ENCODE assay signal across 8 mouse cellular contexts in genomic region chr1:37300650-37301049, GRCm38 (mm10). TPM values are rescaled to one million over a fixed set of nuclear protein-coding genes. Genes with fewer than 3 reads are reported as not detected.
DNase-seq lines count a peak whose midpoint lies in the region; ATAC-seq and TF ChIP-seq lines count a peak whose summit lies in the region.

No protein-coding gene starts in this region.

- no peaks in the 10 kb centered on the region; the same call in 1 of the 2 replicates for H3K79me2 ChIP-seq in heart, adult 2 months (replicated peaks; ENCODE audit: control insufficient read depth, insufficient read depth, low read length)
- no peaks in the 10 kb centered on the region; the same call in 1 of the 2 replicates for H3K79me2 ChIP-seq in MEL (ENCODE audit: control insufficient read depth, insufficient read depth, low read length, poor library complexity)

- peak overlapping the region; percentile 83 for H3K27ac ChIP-seq in heart, adult 2 months
- no peak overlapping the region for H3K27ac ChIP-seq in MEL (ENCODE audit: control insufficient read depth, low read depth, low read length)
- H3K27ac ChIP-seq in liver, embryonic 15.5 days (replicated peaks), result no peak overlapping the region

- H3K9me3 ChIP-seq in MEL (replicated peaks; ENCODE audit: insufficient read depth, low read length), result no peaks in the 10 kb centered on the region
- H3K9me3 ChIP-seq in liver, embryonic 15.5 days (replicated peaks), result no peaks in the 10 kb centered on the region

- intact Hi-C loops in heart, adult 2 months (cut with DNase I), result no loop called here

- WGBS in heart, adult 2 months, result 68% methylated on average over 5 of the region's 5 CpGs
- WGBS in liver, embryonic 15.5 days (ENCODE audit: insufficient replicate concordance), result 29% methylated on average over 5 of the region's 5 CpGs

- peak overlapping the region; percentile 88 for H3K9ac ChIP-seq in heart, adult 2 months (ENCODE audit: low read depth, low read length)
- no peak overlapping the region; the same call in 1 of the 2 replicates for H3K9ac ChIP-seq in MEL (ENCODE audit: control insufficient read depth, low read depth, low read length, poor library complexity, severe bottlenecking)
- 0 out of 2 replicates have a peak overlapping the region, but pooled peaks have one; percentile 60 for H3K9ac ChIP-seq in liver, embryonic 15.5 days

- TF ChIP-seq EP300 in heart, adult 2 months (IDR thresholded peaks at IDR 0.05; ENCODE audit: insufficient read depth, low read depth, low read length), result no peak
- TF ChIP-seq EP300 in MEL (IDR thresholded peaks at IDR 0.05; ENCODE audit: low read depth in 1 of 2, low read length in 2 of 2), result no peak

- ATAC-seq in liver, embryonic 15.5 days (ENCODE audit: insufficient read depth), result no peak

- no peak for DNase-seq in heart, adult 2 months
- no peak for DNase-seq in heart, adult 9 months (ENCODE audit: low spot score in 2 of 2)
- peak; percentile 40 for DNase-seq in MEL (ENCODE audit: low read depth, low spot score)
- DNase-seq in gonadal fat pad, adult 2 months (ENCODE audit: low read depth), result peak; percentile 17
- peak; percentile 24 to 26 for DNase-seq in natural killer cell, adult 2 months (ENCODE audit: low spot score in 2 of 2)
- no peak for DNase-seq in frontal cortex, postnatal 14 days (ENCODE audit: low spot score in 2 of 2)
- DNase-seq in gastrocnemius, postnatal 25 days, result no peak

- no peak for TF ChIP-seq RAD21 in MEL (IDR thresholded peaks at IDR 0.05; ENCODE audit: low read depth, low read length)

- no peak for TF ChIP-seq POLR2A in heart, adult 2 months (IDR thresholded peaks at IDR 0.05; ENCODE audit: insufficient read depth, low read depth, low read length)
- TF ChIP-seq POLR2A in MEL (IDR thresholded peaks at IDR 0.05; ENCODE audit: control insufficient read depth in 1 of 2, insufficient read depth in 1 of 2, low read depth in 1 of 2, low read length in 2 of 2, poor library complexity in 1 of 2), result no peak

- H3K4me3 ChIP-seq in heart, adult 2 months, result peak overlapping the region; percentile 77
- peak overlapping the region; percentile 87 to 98 for H3K4me3 ChIP-seq in MEL (ENCODE audit: control insufficient read depth in 1 of 2, insufficient read depth in 1 of 2, low read depth in 2 of 2, low read length in 2 of 2)
- H3K4me3 ChIP-seq in liver, embryonic 15.5 days (replicated peaks), result peak overlapping the region; percentile 71

- no peaks in the 10 kb centered on the region for H3K36me3 ChIP-seq in heart, adult 2 months (ENCODE audit: control insufficient read depth, insufficient read depth, low read length)
- H3K36me3 ChIP-seq in MEL (ENCODE audit: control insufficient read depth in 1 of 2, insufficient read depth in 2 of 2, low read length in 2 of 2), result peaks cover 0 to 13% of the 10 kb centered on the region in 2 experiments; a peak in 2 of 4 replicates
- H3K36me3 ChIP-seq in liver, embryonic 15.5 days (replicated peaks), result no peaks in the 10 kb centered on the region

- H3K4me2 ChIP-seq in liver, embryonic 15.5 days, result peak overlapping the region; percentile 94

- TF ChIP-seq CTCF in heart, adult 2 months (IDR thresholded peaks at IDR 0.05), result no peak
- no peak for TF ChIP-seq CTCF in MEL (IDR thresholded peaks at IDR 0.05 in 2 of 3, conservative IDR thresholded peaks at IDR 0.05 in 1 of 3; ENCODE audit: control insufficient read depth in 1 of 3, insufficient read depth in 1 of 3, low read depth in 2 of 3, low read length in 3 of 3, poor library complexity in 1 of 3, severe bottlenecking in 1 of 3)

- H3K4me1 ChIP-seq in heart, adult 2 months (ENCODE audit: control insufficient read depth, insufficient read depth, low read length), result peaks cover 4% of the 10 kb centered on the region
- peaks cover 0 to 6% of the 10 kb centered on the region in 2 experiments; a peak in 1 of 4 replicates for H3K4me1 ChIP-seq in MEL (ENCODE audit: control insufficient read depth in 1 of 2, insufficient read depth in 2 of 2, low read length in 2 of 2)
- peaks cover 17% of the 10 kb centered on the region for H3K4me1 ChIP-seq in liver, embryonic 15.5 days (replicated peaks)

- H3K27me3 ChIP-seq in heart, adult 2 months (ENCODE audit: control insufficient read depth, insufficient read depth, low read length), result no peaks in the 10 kb centered on the region
- no peaks in the 10 kb centered on the region for H3K27me3 ChIP-seq in MEL (ENCODE audit: control insufficient read depth in 1 of 2, insufficient read depth in 2 of 2, low read length in 2 of 2)
- H3K27me3 ChIP-seq in liver, embryonic 15.5 days, result peaks cover 24% of the 10 kb centered on the region

TF ChIP-seq in MEL, 35 proteins besides CTCF, POLR2A, EP300 and RAD21:
- TF ChIP-seq POLR2AphosphoS5 (IDR thresholded peaks at IDR 0.05; ENCODE audit: borderline replicate concordance, low read depth, low read length) (no peak), MYB (IDR thresholded peaks at IDR 0.05; ENCODE audit: low read depth, low read length) (0 out of 2 replicates have a peak, but pooled peaks have one; percentile 15), SIN3A (IDR thresholded peaks at IDR 0.05; ENCODE audit: low read length) (peak; percentile 19; the same call in 1 of the 2 replicates), RCOR1 (IDR thresholded peaks at IDR 0.05; ENCODE audit: low read depth, low read length) (peak; percentile 75)
TF ChIP-seq in MEL: peak in this region for 3.

RNA-seq across cellular contexts. Expression of gene Inpp4a, which starts 1.0 kb away (rescaled TPM):
- total RNA-seq in heart, adult 2 months (2021), result 10 to 100 TPM; 18.9 to 19.2 TPM
- 10.3 and 14.3 TPM in 2 replicates for polyA plus RNA-seq in heart, adult 2 months (2012; rRNA removed)
- total RNA-seq in MEL (2012; rRNA removed), result 1.6 and 2.4 TPM in 2 replicates
- polyA plus RNA-seq in MEL (2012; ENCODE audit: insufficient read depth in 1 of 2, insufficient read length in 2 of 2, low read depth in 1 of 2, low replicate concordance in 2 of 2, missing spikeins in 1 of 2), result 1 to 10 TPM in 1 of 2 experiments, not detected in 1; 5.0 TPM
- polyA plus RNA-seq in gonadal fat pad, adult 2 months (2012; rRNA removed), result 10.6 and 14.2 TPM in 2 replicates
- polyA plus RNA-seq in liver, embryonic 15.5 days (2015; fragmentation: Nextera tagmentation; extraction: Ambion mirVana), result 4.4 and 5.0 TPM in 2 replicates
- total RNA-seq in gastrocnemius, postnatal 25 days (2021), result 10 to 100 TPM; 14.2 to 14.3 TPM

Comparison
In these comparisons a context has a peak if more than half of its experiments do, and no peak if none do; other contexts are left out.
1. DNase-seq: peak in MEL (single experiment), gonadal fat pad, adult 2 months (single experiment) and natural killer cell, adult 2 months (2 of 2); none in heart, adult 2 months (0 of 2), heart, adult 9 months (0 of 2), frontal cortex, postnatal 14 days (0 of 2) and gastrocnemius, postnatal 25 days (single experiment).
2. Peak in every context shown above with its lines, with median percentiles within 50 percentile points of each other: H3K4me3 ChIP-seq.